Mouse (Mus musculus) intestine, embryonic 14.5 days (tissue): ENCODE measurements around the gene Ppm1h. TPM values are rescaled to one million over a fixed set of nuclear protein-coding genes. Genes with fewer than 3 reads are reported as not detected.

Experiments used
- ATAC-seq: fragments of 200-750 bp; cut with Nextera tagmentation; replicated peaks from 2 replicates; pipeline ENCODE4 v1.8.0; 2017; ENCODE audit warnings: low read depth, moderate number of reproducible peaks, moderate TSS enrichment, moderate library complexity; ENCODE audit not compliant: low FRiP score, low TSS enrichment
- DNase-seq: peaks from one replicate; pipeline ENCODE4 v3.0.0-alpha.2; 2018; ENCODE audit warnings: low spot score
- H3K27ac ChIP-seq: fragments of 300-500 bp; sonication (generic); 2 replicates; pipeline ENCODE4 v1.5.1; 2014; ENCODE audit warnings: low read depth, mild to moderate bottlenecking, control low read depth
- H3K27me3 ChIP-seq: fragments of 300-500 bp; sonication (generic); replicated peaks from 2 replicates; pipeline ENCODE4 v1.6.1; 2014; ENCODE audit warnings: low read length, control low read depth; ENCODE audit not compliant: control insufficient read depth, insufficient read depth
- H3K36me3 ChIP-seq: fragments of 300-500 bp; sonication (generic); 2 replicates; pipeline ENCODE4 v1.6.1; 2014; ENCODE audit warnings: low read length, control low read depth; ENCODE audit not compliant: control insufficient read depth, insufficient read depth
- H3K4me1 ChIP-seq: fragments of 300-500 bp; sonication (generic); replicated peaks from 2 replicates; pipeline ENCODE4 v1.6.1; 2014; ENCODE audit warnings: low read length, control low read depth, mixed read lengths; ENCODE audit not compliant: control insufficient read depth, insufficient read depth
- H3K4me2 ChIP-seq: fragments of 300-500 bp; sonication (generic); 2 replicates; pipeline ENCODE4 v1.6.1; 2014; ENCODE audit warnings: low read length
- H3K4me3 ChIP-seq: fragments of 300-500 bp; sonication (generic); 2 replicates; pipeline ENCODE4 v1.5.1; 2014; ENCODE audit warnings: low read depth, low read length, control low read depth, mixed read lengths
- H3K9ac ChIP-seq: fragments of 300-500 bp; sonication (generic); 2 replicates; pipeline ENCODE4 v1.6.1; 2014; ENCODE audit warnings: mild to moderate bottlenecking, low read length
- H3K9me3 ChIP-seq: fragments of 300-500 bp; sonication (generic); 2 replicates; pipeline ENCODE4 v1.6.1; 2016; ENCODE audit warnings: low read length, control low read depth; ENCODE audit not compliant: control insufficient read depth
- WGBS: fragments of 180-500 bp; shearing (Covaris S2); extraction: QIAGEN DNeasy Blood & Tissue Kit; methylation state at CpG from one replicate; pipeline ENCODE4 v1.1.7; 2014; 5-methylcytosine and 5-hydroxymethylcytosine counted together
- polyA plus RNA-seq: library from polyadenylated mRNA; unstranded; fragments of >200 nt; fragmentation: Nextera tagmentation; extraction: Ambion mirVana; gene quantifications from 2 replicates; pipeline ENCODE4 v1.2.1, GENCODE M21; 2014

Gene Ppm1h
- polyA plus RNA-seq, 1 experiment from 2014 or later = 13.2 TPM

DNA sequence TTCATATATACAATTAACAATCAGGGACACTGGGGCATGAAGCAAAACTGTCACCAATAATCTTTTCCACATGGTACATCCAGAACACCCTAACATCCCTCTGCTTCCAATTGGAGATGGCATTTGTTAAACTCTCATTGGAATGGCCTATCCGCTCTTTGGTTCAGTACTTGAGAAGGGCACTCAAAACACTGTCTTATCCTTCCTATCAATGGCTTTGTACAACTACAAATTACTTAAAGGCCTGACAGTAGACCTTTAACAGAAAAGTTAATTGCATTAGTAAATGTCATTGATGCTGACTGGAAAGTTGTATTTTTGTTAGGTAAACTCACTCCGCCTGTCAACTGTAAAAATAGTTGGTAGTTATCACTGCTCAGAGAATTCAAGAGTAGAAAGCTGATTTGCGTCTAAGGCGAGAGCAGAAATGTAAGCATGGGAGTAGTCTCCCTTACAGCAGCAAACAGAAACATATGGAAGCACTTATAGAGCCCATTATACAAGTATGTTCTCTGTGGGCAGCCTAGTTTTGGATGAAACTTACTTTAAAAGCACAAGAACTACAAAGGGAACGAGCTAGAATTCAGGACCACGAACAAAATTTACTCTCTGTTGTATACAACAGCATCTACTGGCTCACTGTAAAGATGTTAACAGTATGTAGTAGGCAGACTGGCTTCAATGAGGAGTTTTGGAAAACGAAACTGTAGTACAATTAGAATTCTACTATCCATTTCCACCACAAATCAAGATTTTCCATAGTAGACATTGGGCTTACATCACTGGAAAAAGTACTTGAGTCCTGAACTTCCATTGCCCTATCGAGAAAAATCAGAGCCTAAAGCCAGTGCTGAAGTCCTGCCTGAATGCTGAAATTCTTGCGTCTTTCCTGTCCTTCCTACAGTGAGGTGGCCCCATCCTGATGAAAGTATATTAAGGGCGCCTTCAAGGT, 305.3 kb downstream of the Ppm1h start:
- H3K27ac ChIP-seq = peak overlapping the region; percentile 100
- DNase-seq = no peak

DNA sequence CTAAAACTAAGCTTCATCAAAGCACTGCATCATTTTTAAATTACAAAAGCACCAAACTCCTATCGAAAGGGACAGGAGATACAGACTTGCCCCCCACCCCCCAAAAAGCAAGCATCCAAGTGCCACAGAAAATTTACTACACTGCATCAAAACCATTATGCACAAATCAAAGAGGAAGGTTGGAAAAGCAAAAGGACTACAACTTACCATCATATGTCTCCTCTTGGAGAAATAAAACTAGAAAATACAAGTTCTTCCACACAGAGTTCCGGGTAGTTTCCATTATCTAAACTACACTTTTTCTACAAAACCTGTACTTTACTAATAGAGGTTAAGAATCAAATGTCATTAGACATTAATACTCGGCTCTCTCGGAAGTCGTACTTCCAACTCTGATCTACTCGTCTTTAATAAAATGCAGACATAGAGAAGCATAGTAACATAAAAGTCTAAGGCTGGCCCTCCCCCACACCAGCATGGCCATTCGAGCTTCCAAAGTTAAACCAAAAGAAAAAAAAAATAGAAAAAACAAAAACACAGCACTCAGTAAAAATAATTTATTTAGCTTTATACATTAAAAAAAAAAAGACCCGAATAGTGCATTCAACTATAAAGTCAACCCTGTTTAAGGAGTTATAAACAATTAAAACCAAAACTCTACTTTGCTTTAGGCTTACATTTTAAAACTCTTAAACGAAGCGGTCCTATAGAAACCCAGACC, 306.1 kb downstream of the Ppm1h start:
- DNase-seq (no peak), ATAC-seq (no peak)
- H3K36me3 ChIP-seq = peaks cover 10% of the 10 kb centered on the region
- no peaks in the 10 kb centered on the region for H3K27me3 ChIP-seq
- peak overlapping the region; percentile 93 for H3K4me3 ChIP-seq
- H3K4me1 ChIP-seq = peaks cover 21% of the 10 kb centered on the region; the same call in 1 of the 2 replicates
- 3% methylated on average over 10 of the region's 10 CpGs for WGBS
- no peaks in the 10 kb centered on the region for H3K9me3 ChIP-seq
- H3K27ac ChIP-seq = peak overlapping the region; percentile 100
- peak overlapping the region; percentile 100 for H3K9ac ChIP-seq
- H3K4me2 ChIP-seq = peak overlapping the region; percentile 69

More for the DNA sequence above, 305.3 kb downstream of the Ppm1h start:
- peaks cover 14% of the 10 kb centered on the region for H3K36me3 ChIP-seq
- H3K4me2 ChIP-seq = peak overlapping the region; percentile 69
- H3K4me3 ChIP-seq = peak overlapping the region; percentile 93
- 44% methylated on average over 10 of the region's 10 CpGs for WGBS
- no peaks in the 10 kb centered on the region for H3K27me3 ChIP-seq
- no peaks in the 10 kb centered on the region for H3K9me3 ChIP-seq
- ATAC-seq = no peak
- H3K4me1 ChIP-seq = peaks cover 21% of the 10 kb centered on the region; the same call in 1 of the 2 replicates
- H3K9ac ChIP-seq = peak overlapping the region; percentile 100

- peaks cover 10% of the 10 kb centered on the region for H3K36me3 ChIP-seq
- peak overlapping the region; percentile 93 for H3K4me3 ChIP-seq
- under 1% methylated on average over 37 of the region's 37 CpGs for WGBS
- H3K27ac ChIP-seq = peak overlapping the region; percentile 100
- DNase-seq (no peak), ATAC-seq (peak; percentile 2; the same call in 1 of the 2 replicates)
- H3K9ac ChIP-seq = peak overlapping the region; percentile 100
- H3K4me2 ChIP-seq = peak overlapping the region; percentile 69
- H3K27me3 ChIP-seq = no peaks in the 10 kb centered on the region
- H3K9me3 ChIP-seq = no peaks in the 10 kb centered on the region
- H3K4me1 ChIP-seq = peaks cover 21% of the 10 kb centered on the region; the same call in 1 of the 2 replicates
Observed at GRCm38 (mm10) chr10:122985252-122985514, 306.6 kb downstream of the Ppm1h start.

DNA sequence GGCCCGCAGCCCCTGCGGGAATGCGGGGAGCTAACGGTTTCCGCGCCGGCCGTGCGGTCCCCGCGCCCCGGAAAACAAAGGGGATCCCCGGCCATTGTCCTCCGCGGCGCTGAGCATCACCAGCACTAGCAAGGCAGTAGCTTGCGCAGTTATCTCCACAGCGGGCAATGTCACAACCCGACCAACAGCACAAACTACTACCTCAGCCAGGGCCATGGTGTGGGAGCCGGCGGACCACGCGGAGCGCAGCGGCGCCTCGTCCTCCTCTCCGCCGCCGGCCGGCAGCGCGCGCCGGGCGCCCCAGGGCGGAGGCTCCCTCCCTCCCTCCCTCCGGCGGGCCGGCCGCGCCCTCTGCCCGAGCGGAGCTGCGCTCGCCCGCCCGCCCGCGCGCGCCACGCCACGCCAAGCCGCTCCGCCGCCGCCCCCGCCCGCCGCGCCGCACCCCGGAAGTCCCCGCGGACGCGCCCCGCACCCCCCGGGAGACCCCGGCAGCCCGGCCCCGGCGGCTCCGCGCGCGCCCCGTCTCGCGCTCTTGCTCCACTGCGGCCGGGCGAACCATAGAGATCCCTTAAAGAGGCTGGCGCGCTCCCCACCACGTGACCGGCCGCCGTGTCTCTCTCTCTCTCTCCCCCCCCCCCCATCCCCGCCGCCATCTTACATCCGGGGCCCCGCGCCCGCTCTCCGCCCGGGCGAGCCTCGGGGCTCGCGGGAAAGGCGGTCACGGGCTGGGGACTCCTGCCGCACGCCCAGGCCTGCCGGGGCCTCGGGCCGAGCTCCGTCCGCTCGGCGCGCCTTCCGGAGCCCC, 307.2 kb downstream of the Ppm1h start:
- H3K9ac ChIP-seq = peak overlapping the region; percentile 100
- H3K4me3 ChIP-seq = peak overlapping the region; percentile 93
- peak; percentile 89 for DNase-seq
- H3K36me3 ChIP-seq = peaks cover 9% of the 10 kb centered on the region
- WGBS = under 1% methylated on average over 38 of the region's 115 CpGs
- H3K27me3 ChIP-seq = no peaks in the 10 kb centered on the region
- H3K27ac ChIP-seq = peak overlapping the region; percentile 100
- peak; percentile 87 for ATAC-seq
- H3K9me3 ChIP-seq = no peaks in the 10 kb centered on the region
- peaks cover 21% of the 10 kb centered on the region; the same call in 1 of the 2 replicates for H3K4me1 ChIP-seq
- peak overlapping the region; percentile 69 for H3K4me2 ChIP-seq

DNA sequence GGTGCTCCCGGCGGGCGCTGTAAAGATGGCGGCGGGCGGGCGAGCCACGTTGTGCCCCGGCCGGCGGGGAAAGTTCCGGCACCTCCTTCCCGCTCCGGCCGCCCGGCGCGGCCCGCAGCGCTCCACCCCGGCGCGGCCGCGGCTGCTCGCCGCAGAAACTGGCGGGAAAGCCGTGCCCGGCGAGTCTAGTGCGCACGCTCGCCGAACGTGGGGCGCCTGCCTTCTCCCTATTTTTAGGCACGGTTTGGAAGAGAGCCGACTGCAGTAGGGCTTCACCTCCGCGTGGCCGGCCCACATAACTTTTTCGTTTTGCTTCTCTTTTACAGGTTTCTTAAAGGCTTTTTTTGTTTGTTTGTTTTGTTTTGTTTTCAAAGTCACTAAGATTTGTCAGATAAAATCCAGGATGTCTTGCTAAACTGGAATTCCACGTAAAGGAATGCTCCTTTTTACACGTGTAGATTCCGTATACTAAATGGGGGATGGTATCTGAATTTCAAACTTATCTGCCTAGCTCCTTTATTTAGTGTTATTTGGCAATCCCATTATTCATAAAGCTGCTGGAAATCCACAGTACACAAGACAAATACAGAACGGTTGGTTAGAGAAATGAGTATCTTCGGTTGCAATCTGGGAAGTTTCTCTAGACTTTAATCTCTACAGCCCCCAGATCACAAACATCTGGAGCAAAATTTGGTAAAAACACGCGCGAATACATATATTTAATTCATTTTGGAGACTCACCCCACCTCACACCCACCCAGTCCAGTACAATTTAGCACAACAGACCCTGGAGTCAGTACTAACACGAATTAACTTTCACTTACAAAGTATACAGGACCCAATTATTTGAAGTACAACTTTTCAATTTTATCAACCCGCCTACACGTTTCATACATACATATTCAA, 308.0 kb downstream of the Ppm1h start:
- 9% methylated on average over 52 of the region's 54 CpGs for WGBS
- Histone ChIP-seq H3K4me3 (peak overlapping the region; percentile 93), H3K9me3 (no peaks in the 10 kb centered on the region), H3K27ac (peak overlapping the region; percentile 100), H3K36me3 (peaks cover 8% of the 10 kb centered on the region), H3K27me3 (no peaks in the 10 kb centered on the region), H3K4me2 (peak overlapping the region; percentile 69), H3K4me1 (peaks cover 21% of the 10 kb centered on the region; the same call in 1 of the 2 replicates), H3K9ac (peak overlapping the region; percentile 100)
- peak; percentile 78 for ATAC-seq
- DNase-seq = peak; percentile 86

DNA sequence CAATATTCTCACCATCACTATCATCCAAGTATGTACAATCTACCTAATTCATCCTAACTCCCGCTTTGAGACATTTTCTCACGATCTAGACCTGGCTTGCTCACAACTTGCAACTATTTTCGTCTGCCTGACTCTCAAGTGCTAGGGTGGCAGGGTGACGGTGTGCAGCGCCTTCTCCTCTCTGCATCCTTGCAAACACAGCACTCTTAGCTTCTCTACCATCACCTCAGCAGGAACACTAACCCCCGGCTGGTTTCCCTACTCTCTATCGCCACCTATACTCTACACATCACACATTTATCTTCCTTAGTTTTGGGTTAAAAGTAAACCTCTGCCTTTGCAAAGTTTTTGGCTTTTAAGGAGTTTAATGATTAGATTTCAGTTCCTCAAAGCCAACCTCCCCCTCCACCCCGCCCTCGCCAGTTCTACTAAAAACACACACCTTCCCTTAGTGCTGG, 309.1 kb downstream of the Ppm1h start:
- H3K4me1 ChIP-seq = peaks cover 21% of the 10 kb centered on the region; the same call in 1 of the 2 replicates
- no peak overlapping the region for H3K4me3 ChIP-seq
- peak overlapping the region; percentile 11; the same call in 1 of the 2 replicates for H3K4me2 ChIP-seq
- DNase-seq (peak; percentile 72), ATAC-seq (no peak)
- H3K9ac ChIP-seq = no peak overlapping the region
- H3K36me3 ChIP-seq = peaks cover 8% of the 10 kb centered on the region
- 19% methylated on average over 9 of the region's 9 CpGs for WGBS
- no peak overlapping the region for H3K27ac ChIP-seq
- H3K27me3 ChIP-seq = no peaks in the 10 kb centered on the region
- no peaks in the 10 kb centered on the region for H3K9me3 ChIP-seq

- no peaks in the 10 kb centered on the region for H3K9me3 ChIP-seq
- DNase-seq (no peak), ATAC-seq (no peak)
- no peak overlapping the region for H3K4me2 ChIP-seq
- H3K4me1 ChIP-seq = peaks cover 16% of the 10 kb centered on the region; the same call in 1 of the 2 replicates
- no peak overlapping the region for H3K9ac ChIP-seq
- no peaks in the 10 kb centered on the region for H3K27me3 ChIP-seq
- H3K27ac ChIP-seq = no peak overlapping the region
- WGBS = 79% methylated on average over 7 of the region's 7 CpGs
- H3K36me3 ChIP-seq = peaks cover 8% of the 10 kb centered on the region
- no peak overlapping the region for H3K4me3 ChIP-seq
Observed at GRCm38 (mm10) chr10:122988372-122988771, 309.8 kb downstream of the Ppm1h start.
